Mouse (Mus musculus): ENCODE data around the gene Zfp566. TPM values are rescaled to one million over a fixed set of nuclear protein-coding genes. Genes with fewer than 3 reads are reported as not detected.
"Not testable (repeated sequence)": the region's sequence is repeated elsewhere in the genome, so short reads cannot be mapped to it uniquely, and the experiment has no call there.

The Zfp566 gene
- polyA plus RNA-seq (2015; fragmentation: Nextera tagmentation; extraction: Ambion mirVana) = 18.8 and 20.6 TPM in 2 replicates

DNA sequence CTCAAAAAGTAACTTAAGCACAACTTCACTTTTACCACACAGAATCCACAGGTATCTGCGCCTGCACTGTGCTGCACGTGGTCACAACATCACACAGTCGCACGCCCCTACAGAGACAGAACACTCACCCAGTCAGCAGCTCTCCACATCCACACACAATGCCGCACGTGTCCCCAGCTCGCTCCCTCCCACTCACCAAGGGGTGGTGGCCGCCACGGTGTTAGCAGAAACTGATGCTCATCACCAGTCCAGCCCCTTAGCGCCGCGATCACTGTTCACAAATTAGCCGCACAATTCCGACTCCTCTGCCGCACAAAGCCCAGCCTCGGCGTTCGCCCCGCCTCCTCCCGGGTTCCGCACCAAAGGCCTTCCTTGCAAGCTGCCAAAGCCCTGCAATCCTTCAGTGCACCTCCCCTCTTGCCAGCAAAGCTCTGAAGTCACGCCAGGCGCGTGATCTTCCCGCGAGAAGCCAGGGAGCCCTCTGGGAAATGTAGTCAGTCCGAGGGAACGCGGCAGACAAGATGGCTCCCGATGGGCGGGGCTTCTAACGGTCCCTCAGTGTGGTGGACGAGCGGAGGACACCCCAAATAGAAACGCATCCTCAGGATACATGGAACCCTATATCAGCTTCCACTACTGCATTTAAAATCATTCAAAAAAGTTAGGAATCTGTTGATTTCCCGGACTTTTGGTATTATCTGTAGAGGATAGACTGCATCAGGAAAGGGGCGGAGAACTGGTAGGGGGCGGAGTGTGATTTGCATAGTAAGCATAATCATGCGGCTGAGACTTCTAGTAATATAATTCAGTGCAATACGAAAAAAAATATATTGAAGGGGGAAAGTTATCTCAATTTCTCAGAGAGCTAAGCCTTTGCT, at the start of gene Zfp566, which contains the start of gene Gm26920:
Gene Zfp566, minus strand, starts transcription at position 436 of the 878 bp plus-strand sequence.
Gene Gm26920, minus strand, starts transcription at position 319 of the 878 bp plus-strand sequence.
- Histone ChIP-seq H3K4me2 (replicated peaks) (peak within 1 kb of the TSS; percentile 69), H3K4me1 (peaks cover 25% of the 10 kb centered on the region), H3K9ac (peak within 1 kb of the TSS; percentile 77), H3K27ac (peak within 1 kb of the TSS; percentile 88), H3K27me3 (no peaks in the 10 kb centered on the region), H3K36me3 (peaks cover 20% of the 10 kb centered on the region), H3K4me3 (peak within 1 kb of the TSS; percentile 67), H3K9me3 (no peaks in the 10 kb centered on the region)
- under 1% methylated on average over 40 of the region's 40 CpGs for WGBS
- peak; percentile 94 for ATAC-seq (ENCODE audit: low FRiP score, low read depth)

DNA sequence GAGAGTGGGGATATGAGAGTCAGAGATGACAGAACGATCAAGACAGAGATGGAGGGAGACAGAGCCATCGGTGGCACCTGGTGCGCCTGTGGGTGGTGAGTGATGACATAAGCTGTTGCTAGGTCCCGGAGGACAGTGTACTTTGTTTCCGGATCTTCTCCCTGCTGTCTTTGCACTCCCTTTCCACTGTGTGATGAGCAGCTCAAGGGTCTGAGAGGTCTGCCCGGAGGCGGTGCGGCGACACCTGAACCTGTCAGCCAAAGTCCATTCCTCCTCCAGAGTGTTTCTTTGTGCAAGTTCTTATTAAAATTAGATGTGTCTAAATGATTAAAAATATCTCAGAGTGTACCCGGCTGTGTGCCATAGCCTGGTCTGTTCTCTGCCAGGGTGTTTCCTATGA, 46.5 kb upstream of the Zfp566 start:
- Histone ChIP-seq H3K36me3 (peaks cover 92% of the 10 kb centered on the region), H3K9me3 (peaks cover 22% of the 10 kb centered on the region), H3K27ac (no peak overlapping the region), H3K4me3 (no peak overlapping the region), H3K4me1 (no peaks in the 10 kb centered on the region), H3K9ac (no peak overlapping the region), H3K4me2 (replicated peaks) (no peak overlapping the region), H3K27me3 (no peaks in the 10 kb centered on the region)
- WGBS = 93% methylated on average over 10 of the region's 10 CpGs
- no peak for ATAC-seq (ENCODE audit: low FRiP score, low read depth)

DNA sequence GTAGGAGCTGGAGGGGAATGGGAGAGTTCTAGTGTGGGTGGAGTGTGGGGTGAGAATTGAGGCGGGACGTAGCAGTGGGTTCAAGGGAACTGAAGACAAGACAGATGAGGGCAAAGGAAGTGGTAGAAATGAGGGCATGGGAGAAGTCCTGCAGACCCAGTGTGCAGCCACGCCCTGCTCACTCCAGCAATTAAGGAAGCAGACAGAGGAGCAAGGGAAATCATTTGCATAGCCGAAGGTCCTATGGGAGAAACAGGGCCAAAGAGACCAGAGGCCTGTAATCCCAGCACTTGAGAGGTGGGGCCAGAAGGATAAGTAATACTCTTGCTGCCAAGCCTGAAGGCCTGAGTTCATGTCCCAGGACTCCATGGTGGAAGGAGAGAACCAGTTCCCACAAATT, 42.1 kb upstream of the Zfp566 start:
- peaks cover 92% of the 10 kb centered on the region for H3K36me3 ChIP-seq
- WGBS = 87% methylated on average over 4 of the region's 4 CpGs
- no peak for ATAC-seq (ENCODE audit: low FRiP score, low read depth)
- no peak overlapping the region for H3K4me2 ChIP-seq (replicated peaks)
- no peaks in the 10 kb centered on the region for H3K27me3 ChIP-seq
- peaks cover 11% of the 10 kb centered on the region; the same call in 1 of the 2 replicates for H3K9me3 ChIP-seq
- H3K9ac ChIP-seq = no peak overlapping the region
- no peaks in the 10 kb centered on the region for H3K4me1 ChIP-seq
- H3K27ac ChIP-seq = no peak overlapping the region
- no peak overlapping the region for H3K4me3 ChIP-seq

DNA sequence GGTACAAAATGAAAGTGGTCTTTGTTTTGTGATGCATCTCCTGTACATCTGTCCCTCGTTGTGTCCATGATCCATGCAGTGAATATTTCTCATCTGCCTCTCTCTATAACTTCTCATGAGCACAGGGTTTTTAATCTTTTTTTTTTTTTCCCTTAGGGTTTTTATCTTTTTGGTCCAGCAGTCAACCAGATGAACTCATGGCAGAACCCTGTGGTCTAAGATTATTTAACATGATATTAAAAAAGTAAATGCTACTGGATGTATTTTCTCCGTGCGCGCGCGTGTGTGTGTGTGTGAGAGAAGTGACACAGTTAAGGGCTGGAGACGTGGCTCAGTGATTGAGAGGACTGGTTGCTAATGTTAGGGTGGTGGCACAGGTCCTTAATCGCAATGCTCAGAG, 39.6 kb upstream of the Zfp566 start:
- Histone ChIP-seq H3K27ac (no peak overlapping the region), H3K9me3 (peaks cover 11% of the 10 kb centered on the region; the same call in 1 of the 2 replicates), H3K4me2 (replicated peaks) (no peak overlapping the region), H3K36me3 (peaks cover 92% of the 10 kb centered on the region), H3K27me3 (no peaks in the 10 kb centered on the region), H3K4me3 (no peak overlapping the region), H3K9ac (no peak overlapping the region), H3K4me1 (no peaks in the 10 kb centered on the region)
- 98% methylated on average over 8 of the region's 8 CpGs for WGBS
- ATAC-seq (ENCODE audit: low FRiP score, low read depth) = no peak

DNA sequence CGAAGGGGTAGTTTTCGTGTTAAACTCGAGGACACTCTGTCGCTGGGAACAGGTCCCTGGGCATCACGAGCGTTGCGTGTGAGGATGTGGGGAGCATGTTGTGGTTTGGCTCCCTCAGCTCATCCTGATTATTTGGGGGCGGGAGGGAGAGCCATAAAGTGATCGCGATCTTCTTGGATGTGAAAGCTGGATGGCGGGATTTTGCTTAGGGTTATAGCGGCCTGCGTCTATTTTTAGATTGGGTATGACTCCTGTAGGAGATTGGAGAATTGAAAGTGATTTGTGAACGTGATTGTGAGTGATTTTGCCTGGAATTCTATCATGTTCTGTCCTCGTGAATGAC, 31.8 kb upstream of the Zfp566 start:
- ATAC-seq (ENCODE audit: low FRiP score, low read depth) = peak; percentile 46
- WGBS = 6% methylated on average over 15 of the region's 15 CpGs

DNA sequence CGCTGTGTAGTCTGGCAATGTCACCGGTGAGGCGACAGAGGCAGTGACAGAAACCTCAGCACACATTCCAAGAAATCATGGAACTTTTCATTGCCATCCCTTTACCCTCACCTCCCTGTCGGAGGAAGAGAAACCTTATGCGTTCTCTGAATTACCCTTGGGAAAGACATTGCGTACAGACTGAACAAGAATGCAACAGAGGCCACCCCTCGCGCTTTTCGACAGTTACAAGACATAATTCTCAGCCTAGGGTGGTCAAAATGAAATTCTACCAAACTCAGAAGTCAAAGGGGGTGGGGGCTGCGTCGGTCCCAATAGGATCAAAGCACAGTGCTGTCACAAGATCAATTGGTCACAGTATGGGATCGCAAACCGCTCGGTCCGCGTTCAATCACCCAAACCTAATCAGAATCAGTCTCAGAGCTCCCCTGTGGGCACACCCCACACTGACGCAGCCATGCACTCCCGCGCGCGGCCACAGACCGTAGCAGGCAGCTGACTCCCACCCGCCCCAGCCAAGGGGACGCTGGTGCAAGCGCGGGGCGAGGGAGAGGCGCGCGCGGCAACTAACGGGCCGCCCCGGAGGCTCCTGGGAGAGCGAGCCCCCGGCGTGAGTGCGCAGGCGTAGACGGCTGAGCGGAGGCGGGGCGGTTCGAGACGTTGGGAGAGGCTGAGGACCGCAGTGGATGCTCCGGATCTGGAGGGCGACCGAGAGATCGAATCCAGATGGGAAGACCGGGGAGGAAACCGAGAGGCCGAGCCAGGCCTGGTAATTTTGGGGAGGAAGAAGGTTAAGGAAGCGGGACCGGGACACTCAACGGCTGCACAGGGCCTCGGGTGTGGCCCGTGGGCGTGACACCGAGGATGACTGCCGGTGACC, 31.2 kb upstream of the Zfp566 start, which contains the start of gene Zfp382:
Gene Zfp382, plus strand, starts transcription at position 635 of the 880 bp plus-strand sequence.
- peaks cover 7% of the 10 kb centered on the region; the same call in 1 of the 2 replicates for H3K4me1 ChIP-seq
- H3K9ac ChIP-seq = peak within 1 kb of the TSS; percentile 79
- H3K27ac ChIP-seq = peak within 1 kb of the TSS; percentile 61; the same call in 1 of the 2 replicates
- H3K4me2 ChIP-seq (replicated peaks) = peak within 1 kb of the TSS; percentile 78
- peaks cover 14% of the 10 kb centered on the region for H3K36me3 ChIP-seq
- H3K27me3 ChIP-seq = no peaks in the 10 kb centered on the region
- WGBS = under 1% methylated on average over 61 of the region's 61 CpGs
- H3K4me3 ChIP-seq = peak within 1 kb of the TSS; percentile 70
- H3K9me3 ChIP-seq = no peaks in the 10 kb centered on the region
- ATAC-seq (ENCODE audit: low FRiP score, low read depth) = peak; percentile 96

More for the DNA sequence above, 31.8 kb upstream of the Zfp566 start:
- peak overlapping the region; percentile 79 for H3K9ac ChIP-seq
- H3K4me1 ChIP-seq = peaks cover 7% of the 10 kb centered on the region; the same call in 1 of the 2 replicates
- peak overlapping the region; percentile 70 for H3K4me3 ChIP-seq
- peak overlapping the region; percentile 61; the same call in 1 of the 2 replicates for H3K27ac ChIP-seq
- H3K4me2 ChIP-seq (replicated peaks) = peak overlapping the region; percentile 78
- no peaks in the 10 kb centered on the region for H3K27me3 ChIP-seq
- peaks cover 20% of the 10 kb centered on the region for H3K36me3 ChIP-seq
- no peaks in the 10 kb centered on the region for H3K9me3 ChIP-seq

DNA sequence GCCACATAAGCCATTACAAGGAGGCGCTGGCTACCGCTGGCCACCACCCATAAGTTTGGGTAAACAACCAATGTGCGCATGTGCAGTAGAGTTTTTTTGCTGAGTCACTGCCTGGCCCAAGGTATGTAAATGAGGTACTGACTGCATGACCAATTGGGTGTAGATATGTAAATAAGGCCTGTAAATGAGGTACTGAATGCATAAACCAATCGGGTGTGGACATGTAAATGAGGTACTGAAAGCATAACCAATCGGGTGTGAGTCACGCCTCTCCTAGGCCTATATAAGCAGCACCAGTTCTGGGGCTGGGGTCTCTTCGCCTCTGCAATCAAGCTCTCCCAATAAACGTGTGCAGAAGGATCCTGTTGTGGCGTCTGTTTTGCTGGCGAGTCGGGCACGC, 27.6 kb upstream of the Zfp566 start:
- H3K9ac ChIP-seq; H3K4me1 ChIP-seq; H3K27me3 ChIP-seq; H3K27ac ChIP-seq; H3K4me2 ChIP-seq (replicated peaks); H3K4me3 ChIP-seq; ATAC-seq (ENCODE audit: low FRiP score, low read depth): not testable (repeated sequence)
- H3K9me3 ChIP-seq = peaks cover 33% of the 10 kb centered on the region
- peaks cover 10% of the 10 kb centered on the region for H3K36me3 ChIP-seq
- WGBS = 91% methylated on average over 12 of the region's 12 CpGs

DNA sequence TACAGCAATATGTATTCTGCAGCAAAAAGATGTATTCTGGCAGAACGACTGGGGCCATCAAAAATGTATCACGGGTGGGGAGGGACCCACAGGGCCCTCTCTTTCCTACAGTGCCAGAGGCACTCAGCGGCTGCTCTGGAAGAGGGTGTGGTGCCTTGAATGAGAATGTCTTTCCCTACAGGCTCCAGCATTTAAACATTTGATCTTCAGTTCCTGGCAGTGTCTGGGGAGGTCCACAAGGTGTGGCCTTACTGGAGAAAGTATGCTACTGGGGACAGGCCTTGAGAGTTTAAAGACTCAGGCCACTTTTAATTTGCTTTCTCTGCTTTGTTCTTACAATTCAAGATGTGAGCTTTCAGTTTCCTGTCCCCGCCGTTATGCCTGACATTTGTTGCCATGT, 25.7 kb upstream of the Zfp566 start:
- 94% methylated on average over 5 of the region's 5 CpGs for WGBS
- Histone ChIP-seq H3K4me1 (0 out of 2 replicates have a peak, but pooled peaks cover 2% of the 10 kb centered on the region), H3K4me2 (replicated peaks) (no peak overlapping the region), H3K9ac (no peak overlapping the region), H3K9me3 (peaks cover 34% of the 10 kb centered on the region), H3K27me3 (no peaks in the 10 kb centered on the region), H3K36me3 (peaks cover 10% of the 10 kb centered on the region), H3K27ac (no peak overlapping the region), H3K4me3 (no peak overlapping the region)
- ATAC-seq (ENCODE audit: low FRiP score, low read depth) = no peak

DNA sequence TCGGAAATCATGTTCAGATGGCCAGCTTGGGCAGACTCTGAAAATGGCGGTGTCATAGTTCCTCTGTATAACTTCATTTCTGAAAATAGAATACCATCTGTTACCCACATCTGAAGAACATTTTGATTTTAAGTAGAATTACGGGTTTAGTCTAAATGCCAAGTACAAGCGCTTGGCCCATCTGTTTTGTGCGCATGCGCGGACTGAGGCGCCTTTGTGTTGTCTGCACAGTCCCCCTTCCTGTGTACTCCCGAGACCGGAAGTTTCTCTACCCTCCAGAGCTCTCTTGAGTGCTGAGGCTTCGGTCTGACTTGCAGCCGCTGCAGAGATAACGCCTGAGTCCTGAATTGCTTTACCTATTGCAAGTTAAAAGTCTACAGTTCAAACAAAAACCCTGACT, 9.0 kb upstream of the Zfp566 start:
- no peak for ATAC-seq (ENCODE audit: low FRiP score, low read depth)
- Histone ChIP-seq H3K4me3 (no peak overlapping the region), H3K9me3 (peaks cover 30% of the 10 kb centered on the region), H3K36me3 (peaks cover 68% of the 10 kb centered on the region), H3K4me1 (peaks cover 14% of the 10 kb centered on the region; the same call in 1 of the 2 replicates), H3K27ac (no peak overlapping the region), H3K27me3 (no peaks in the 10 kb centered on the region), H3K4me2 (replicated peaks) (no peak overlapping the region), H3K9ac (no peak overlapping the region)
- WGBS = 93% methylated on average over 13 of the region's 13 CpGs

DNA sequence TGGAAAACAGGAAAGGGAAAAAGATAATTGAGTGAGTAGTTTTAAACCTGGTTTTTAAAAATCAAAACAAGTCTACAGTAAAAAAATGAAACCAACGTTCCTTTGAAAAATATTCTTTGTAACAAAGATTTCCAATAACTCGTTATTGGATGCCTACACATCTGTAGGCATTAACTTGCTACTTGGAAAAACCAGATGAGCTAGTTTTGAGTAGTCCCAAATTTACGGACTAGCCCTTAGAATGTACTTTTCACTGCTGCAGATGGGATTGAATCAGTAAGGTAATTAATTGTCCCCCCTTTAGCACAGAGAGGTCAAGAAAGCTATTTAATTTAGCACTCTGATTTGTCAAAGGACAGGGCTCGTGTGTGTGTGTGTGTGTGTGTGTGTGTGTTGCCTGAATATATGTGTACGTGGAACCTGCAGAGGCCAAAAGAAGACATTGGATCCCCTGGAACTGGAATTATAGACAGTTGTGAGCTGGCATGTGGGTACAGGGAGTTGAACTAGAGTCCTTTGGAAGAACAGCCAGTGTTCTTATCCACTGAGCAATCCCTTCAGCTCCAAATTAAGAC, 5.3 kb upstream of the Zfp566 start:
- WGBS = 4% methylated on average over 5 of the region's 5 CpGs
- H3K27ac ChIP-seq = peak overlapping the region; percentile 69
- peaks cover 35% of the 10 kb centered on the region for H3K36me3 ChIP-seq
- H3K27me3 ChIP-seq = no peaks in the 10 kb centered on the region
- peak overlapping the region; percentile 62 for H3K4me3 ChIP-seq
- ATAC-seq (ENCODE audit: low FRiP score, low read depth) = no peak
- peaks cover 2% of the 10 kb centered on the region; the same call in 1 of the 2 replicates for H3K9me3 ChIP-seq
- peak overlapping the region; percentile 78 for H3K4me2 ChIP-seq (replicated peaks)
- peaks cover 19% of the 10 kb centered on the region; the same call in 1 of the 2 replicates for H3K4me1 ChIP-seq
- peak overlapping the region; percentile 77 for H3K9ac ChIP-seq

DNA sequence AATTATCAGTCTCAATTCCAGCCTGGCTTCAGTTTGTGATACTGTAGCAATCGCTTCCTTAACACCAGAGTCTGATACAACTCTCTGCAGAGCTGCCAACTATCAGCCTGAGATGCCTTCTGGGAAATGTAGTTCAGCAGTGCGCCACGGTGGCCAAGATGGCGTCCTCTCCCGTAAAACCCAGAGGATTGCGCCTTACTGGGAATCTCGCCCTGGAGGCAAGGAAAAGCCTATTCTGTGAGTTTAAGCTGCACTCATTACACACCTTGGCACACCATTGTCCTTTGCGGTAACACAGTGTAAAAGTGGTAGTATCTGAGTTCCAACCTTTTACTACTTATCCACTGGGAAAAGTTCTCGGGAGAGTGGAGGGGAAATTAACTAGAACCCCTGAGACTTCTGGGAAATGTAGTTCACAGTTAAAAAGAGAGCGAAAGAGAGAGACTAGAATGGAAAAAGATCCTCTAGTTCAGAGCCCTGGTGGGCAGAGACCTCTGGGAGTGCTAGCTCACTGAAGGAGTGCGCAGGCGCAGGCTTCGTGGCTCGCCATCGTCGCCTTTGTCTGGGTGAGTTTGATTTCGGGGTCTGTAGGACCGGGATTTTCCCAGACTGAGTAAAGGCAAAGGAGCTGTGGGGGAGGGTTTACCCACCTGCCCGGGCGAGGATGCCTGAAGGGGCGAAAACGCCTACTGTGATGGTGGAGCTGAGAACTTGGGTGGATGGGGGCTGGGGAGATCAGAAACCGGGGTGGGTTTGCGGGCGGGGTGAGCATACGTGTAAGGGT, 4.5 kb upstream of the Zfp566 start, which contains the start of gene Zfp260:
Gene Zfp260, plus strand, starts transcription at position 132 of the 784 bp plus-strand sequence.
- peak within 1 kb of the TSS; percentile 98 for H3K27ac ChIP-seq
- peaks cover 19% of the 10 kb centered on the region; the same call in 1 of the 2 replicates for H3K4me1 ChIP-seq
- H3K36me3 ChIP-seq = peaks cover 27% of the 10 kb centered on the region
- peak within 1 kb of the TSS; percentile 62 for H3K4me3 ChIP-seq
- no peaks in the 10 kb centered on the region for H3K27me3 ChIP-seq
- H3K4me2 ChIP-seq (replicated peaks) = peak within 1 kb of the TSS; percentile 78
- H3K9me3 ChIP-seq = 0 out of 2 replicates have a peak, but pooled peaks cover 2% of the 10 kb centered on the region
- WGBS = under 1% methylated on average over 26 of the region's 26 CpGs
- ATAC-seq (ENCODE audit: low FRiP score, low read depth) = peak; percentile 86
- H3K9ac ChIP-seq = peak within 1 kb of the TSS; percentile 80
